Mouse (Mus musculus): ENCODE measurements at regions not wholly inside any gene's neighbourhood (a gene's known extent, or its start where the extent isn't known, plus 50 kb on each side); places are given as distances from the start of the nearest gene placed in this dataset.
"Not testable (repeated sequence)": the region's sequence is repeated elsewhere in the genome, so short reads cannot be mapped to it uniquely, and the experiment has no call there.

DNA sequence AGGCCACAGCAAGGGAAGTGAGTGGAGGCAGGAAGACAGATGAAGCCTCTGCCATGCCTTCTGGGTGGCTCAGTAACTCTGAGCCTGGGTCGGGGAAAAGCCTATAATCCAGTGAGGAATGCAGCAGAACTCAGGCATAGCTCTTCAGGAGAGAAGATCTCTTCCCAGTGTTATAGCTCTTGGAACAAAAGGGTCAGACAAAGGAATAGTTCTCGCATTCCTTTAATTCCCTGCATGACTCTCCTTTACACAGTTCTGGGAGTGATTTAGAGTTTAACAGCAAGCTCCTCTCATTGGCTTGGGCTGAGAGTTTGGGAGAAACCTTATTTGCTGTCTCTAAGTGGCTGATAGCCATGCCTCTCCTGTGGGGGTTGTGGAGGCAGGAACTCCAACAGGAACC lies 352.0 kb upstream of the Tacstd2 start:
- H3K27ac ChIP-seq (ENCODE audit: control insufficient read depth, low read depth, low read length), result no peak overlapping the region
- no peak for TF ChIP-seq USF1 (IDR thresholded peaks at IDR 0.05; ENCODE audit: low read depth, low read length)
- no peak for TF ChIP-seq GABPA (IDR thresholded peaks at IDR 0.05; ENCODE audit: low read depth, low read length)
- no peak for TF ChIP-seq MAZ (IDR thresholded peaks at IDR 0.05; ENCODE audit: low read depth, low read length)
- TF ChIP-seq KAT2A (conservative IDR thresholded peaks at IDR 0.05; ENCODE audit: low read depth, low read length), result no peak
- no peak for TF ChIP-seq SMC3 (IDR thresholded peaks at IDR 0.05; ENCODE audit: low read depth, low read length)
- TF ChIP-seq MEF2A (IDR thresholded peaks at IDR 0.05; ENCODE audit: extremely low read depth, insufficient replicate concordance, low read depth, low read length, poor library complexity, severe bottlenecking), result no peak
- TF ChIP-seq ELF1 (IDR thresholded peaks at IDR 0.05; ENCODE audit: low read depth, low read length), result no peak
- TF ChIP-seq CTCF (IDR thresholded peaks at IDR 0.05 in 2 of 3, conservative IDR thresholded peaks at IDR 0.05 in 1 of 3; ENCODE audit: control insufficient read depth in 1 of 3, insufficient read depth in 1 of 3, low read depth in 2 of 3, low read length in 3 of 3, poor library complexity in 1 of 3, severe bottlenecking in 1 of 3), result no peak
- TF ChIP-seq SIN3A (IDR thresholded peaks at IDR 0.05; ENCODE audit: low read length), result no peak
- TF ChIP-seq MYB (IDR thresholded peaks at IDR 0.05; ENCODE audit: low read depth, low read length), result no peak
- no peak for TF ChIP-seq POLR2A (IDR thresholded peaks at IDR 0.05; ENCODE audit: control insufficient read depth in 1 of 2, insufficient read depth in 1 of 2, low read depth in 1 of 2, low read length in 2 of 2, poor library complexity in 1 of 2)
- TF ChIP-seq MYC (IDR thresholded peaks at IDR 0.05; ENCODE audit: low read depth, low read length), result no peak
- no peak for TF ChIP-seq MAX (IDR thresholded peaks at IDR 0.05; ENCODE audit: low read length)
- TF ChIP-seq RAD21 (IDR thresholded peaks at IDR 0.05; ENCODE audit: low read depth, low read length), result no peak
- TF ChIP-seq E2F4 (IDR thresholded peaks at IDR 0.05; ENCODE audit: borderline replicate concordance, low read depth, low read length), result no peak

DNA sequence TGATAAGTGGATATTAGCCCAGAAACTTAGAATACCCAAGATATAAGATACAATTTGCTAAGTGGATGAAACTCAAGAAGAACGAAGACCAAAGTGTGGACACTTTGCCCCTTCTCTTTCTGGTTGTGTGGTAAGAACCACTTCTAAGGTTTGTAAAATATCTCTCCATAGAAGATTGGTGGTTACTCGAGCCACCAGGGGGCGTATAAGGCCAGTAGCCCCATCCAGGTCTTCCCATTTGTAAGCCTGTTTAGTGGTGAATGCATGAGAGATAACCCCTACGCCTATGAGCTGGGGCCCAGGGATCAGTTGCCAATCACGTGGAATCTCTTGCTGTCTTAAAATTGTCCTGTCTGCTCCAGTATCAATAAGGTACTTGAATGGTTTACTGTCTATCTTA lies 349.3 kb upstream of the Tacstd2 start:
- no peak for DNase-seq (ENCODE audit: low read depth, low spot score)
- no peak overlapping the region for H3K9ac ChIP-seq (ENCODE audit: control insufficient read depth, low read depth, low read length, poor library complexity, severe bottlenecking)
- H3K79me2 ChIP-seq (ENCODE audit: control insufficient read depth, insufficient read depth, low read length, poor library complexity), result no peaks in the 10 kb centered on the region
- H3K4me3 ChIP-seq (ENCODE audit: control insufficient read depth in 1 of 2, insufficient read depth in 1 of 2, low read depth in 2 of 2, low read length in 2 of 2), result no peak overlapping the region
- no peaks in the 10 kb centered on the region for H3K9me3 ChIP-seq (replicated peaks; ENCODE audit: insufficient read depth, low read length)
- no peaks in the 10 kb centered on the region for H3K27me3 ChIP-seq (ENCODE audit: control insufficient read depth in 1 of 2, insufficient read depth in 2 of 2, low read length in 2 of 2)
- H3K36me3 ChIP-seq (ENCODE audit: control insufficient read depth in 1 of 2, insufficient read depth in 2 of 2, low read length in 2 of 2), result no peaks in the 10 kb centered on the region
- H3K27ac ChIP-seq (ENCODE audit: control insufficient read depth, low read depth, low read length), result no peak overlapping the region
- no peak for TF ChIP-seq ZMIZ1 (IDR thresholded peaks at IDR 0.05; ENCODE audit: low read depth, low read length)
- TF ChIP-seq RAD21 (IDR thresholded peaks at IDR 0.05; ENCODE audit: low read depth, low read length), result no peak
- TF ChIP-seq POLR2AphosphoS2 (IDR thresholded peaks at IDR 0.05; ENCODE audit: low read length), result no peak
- TF ChIP-seq BHLHE40 (IDR thresholded peaks at IDR 0.05; ENCODE audit: borderline replicate concordance, low read depth, low read length), result no peak
- TF ChIP-seq SIN3A (IDR thresholded peaks at IDR 0.05; ENCODE audit: low read length), result no peak
- no peak for TF ChIP-seq HCFC1 (IDR thresholded peaks at IDR 0.05; ENCODE audit: low read depth, low read length)
- TF ChIP-seq CHD2 (IDR thresholded peaks at IDR 0.05; ENCODE audit: low read length), result no peak
- H3K4me1 ChIP-seq (ENCODE audit: control insufficient read depth in 1 of 2, insufficient read depth in 2 of 2, low read length in 2 of 2), result no peaks in the 10 kb centered on the region

More for the DNA sequence above, 352.0 kb upstream of the Tacstd2 start:
- Histone ChIP-seq H3K4me1 (ENCODE audit: control insufficient read depth in 1 of 2, insufficient read depth in 2 of 2, low read length in 2 of 2) (no peaks in the 10 kb centered on the region), H3K9ac (ENCODE audit: control insufficient read depth, low read depth, low read length, poor library complexity, severe bottlenecking) (no peak overlapping the region), H3K79me2 (ENCODE audit: control insufficient read depth, insufficient read depth, low read length, poor library complexity) (no peaks in the 10 kb centered on the region), H3K27me3 (ENCODE audit: control insufficient read depth in 1 of 2, insufficient read depth in 2 of 2, low read length in 2 of 2) (no peaks in the 10 kb centered on the region), H3K9me3 (replicated peaks; ENCODE audit: insufficient read depth, low read length) (no peaks in the 10 kb centered on the region), H3K36me3 (ENCODE audit: control insufficient read depth in 1 of 2, insufficient read depth in 2 of 2, low read length in 2 of 2) (no peaks in the 10 kb centered on the region), H3K4me3 (ENCODE audit: control insufficient read depth in 1 of 2, insufficient read depth in 1 of 2, low read depth in 2 of 2, low read length in 2 of 2) (no peak overlapping the region)
- no peak for DNase-seq (ENCODE audit: low read depth, low spot score)

DNA sequence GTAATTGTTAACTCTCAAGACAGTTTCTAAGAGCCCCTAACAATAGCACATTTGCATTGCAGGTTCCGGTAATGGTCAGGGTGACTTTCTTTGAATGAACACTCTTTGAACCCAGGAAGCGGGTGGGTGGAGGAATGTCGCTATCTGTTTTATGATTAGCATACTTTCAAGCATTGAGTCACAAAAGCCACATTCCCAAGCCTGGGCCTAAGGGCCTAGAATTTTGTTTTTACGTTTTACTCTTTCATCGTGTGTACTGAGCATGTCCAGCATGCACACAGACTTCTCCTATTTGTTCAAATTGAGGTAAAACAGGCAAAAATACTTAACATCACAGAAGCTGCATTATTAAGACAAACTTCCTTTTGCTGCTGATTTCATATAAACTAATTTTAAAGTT lies 345.9 kb upstream of the Tacstd2 start:
- not testable (repeated sequence) for DNase-seq (ENCODE audit: low read depth, low spot score); H3K4me3 ChIP-seq (ENCODE audit: control insufficient read depth in 1 of 2, insufficient read depth in 1 of 2, low read depth in 2 of 2, low read length in 2 of 2); H3K4me1 ChIP-seq (ENCODE audit: control insufficient read depth in 1 of 2, insufficient read depth in 2 of 2, low read length in 2 of 2); H3K27me3 ChIP-seq (ENCODE audit: control insufficient read depth in 1 of 2, insufficient read depth in 2 of 2, low read length in 2 of 2); H3K79me2 ChIP-seq (ENCODE audit: control insufficient read depth, insufficient read depth, low read length, poor library complexity); H3K36me3 ChIP-seq (ENCODE audit: control insufficient read depth in 1 of 2, insufficient read depth in 2 of 2, low read length in 2 of 2); H3K9ac ChIP-seq (ENCODE audit: control insufficient read depth, low read depth, low read length, poor library complexity, severe bottlenecking); H3K9me3 ChIP-seq (replicated peaks; ENCODE audit: insufficient read depth, low read length); H3K27ac ChIP-seq (ENCODE audit: control insufficient read depth, low read depth, low read length)
